17 mouse cellular contexts compared by ENCODE assay signal in genomic region chr13:60076147-60076800, GRCm38 (mm10).
A peak's percentile ranks its signal among the peaks of the same experiment; 100 is the strongest.
DNase-seq lines count a peak whose midpoint lies in the region; ATAC-seq and TF ChIP-seq lines count a peak whose summit lies in the region.
"Had no signal": no experiment of that assay in that cellular context is flagged by ENCODE, and none has a peak within 500 bp of the region (broad histone marks: within the 10 kb centered on the region; RNA-seq: fewer than 3 reads in every experiment).

No protein-coding gene starts in this region.

- peak overlapping the region; percentile 61 for H3K27ac ChIP-seq in midbrain, embryonic 10.5 days (replicated peaks)
- H3K27ac ChIP-seq in midbrain, embryonic 14.5 days (replicated peaks; ENCODE audit: low read depth, low read length), result no peak overlapping the region
- peak overlapping the region; percentile 53; the same call in 1 of the 2 replicates for H3K27ac ChIP-seq in heart, postnatal 0 days (ENCODE audit: low read depth)
- peak overlapping the region; percentile 65 for H3K27ac ChIP-seq in limb, embryonic 15.5 days
- H3K27ac ChIP-seq: heart, adult 2 months; liver, embryonic 13.5 days had no signal

- ATAC-seq in midbrain, embryonic 14.5 days (ENCODE audit: low FRiP score, low TSS enrichment), result no peak
- ATAC-seq in heart, postnatal 0 days (ENCODE audit: insufficient read depth, low read depth), result peak; percentile 37
- no peak for ATAC-seq in limb, embryonic 15.5 days (ENCODE audit: insufficient number of reproducible peaks, low FRiP score, low TSS enrichment, low read depth)
- no peak for ATAC-seq in granulocyte monocyte progenitor cell, adult 5-6 weeks (replicated peaks; ENCODE audit: poor library complexity, severe bottlenecking)
- ATAC-seq: activated CD4-positive, CD25-positive, alpha-beta regulatory T cell, adult 4 months; intestine, embryonic 16.5 days had no signal

- H3K9ac ChIP-seq in midbrain, embryonic 14.5 days (replicated peaks; ENCODE audit: low read length), result no peak overlapping the region
- no peak overlapping the region for H3K9ac ChIP-seq in heart, postnatal 0 days (replicated peaks; ENCODE audit: low read depth, low read length)
- H3K9ac ChIP-seq in limb, embryonic 15.5 days, result no peak overlapping the region
- H3K9ac ChIP-seq: liver, embryonic 13.5 days had no signal

- intact Hi-C loops in gastrocnemius, postnatal 14 days (cut with DNase I; ENCODE audit: low total_unique reads), result no loop called here

- H3K4me3 ChIP-seq in midbrain, embryonic 10.5 days, result no peak overlapping the region
- H3K4me3 ChIP-seq in midbrain, embryonic 14.5 days (replicated peaks; ENCODE audit: low read depth, low read length), result no peak overlapping the region
- H3K4me3 ChIP-seq in heart, postnatal 0 days (ENCODE audit: low read depth, low read length), result no peak overlapping the region
- H3K4me3 ChIP-seq in limb, embryonic 15.5 days, result no peak overlapping the region
- H3K4me3 ChIP-seq: heart, adult 2 months; liver, embryonic 13.5 days had no signal

- WGBS in midbrain, embryonic 10.5 days, result 65% methylated on average over 6 of the region's 6 CpGs
- WGBS in midbrain, embryonic 14.5 days, result 69% methylated on average over 6 of the region's 6 CpGs
- 51% methylated on average over 6 of the region's 6 CpGs for WGBS in heart, postnatal 0 days
- WGBS in limb, embryonic 15.5 days, result 54% methylated on average over 6 of the region's 6 CpGs

- H3K4me1 ChIP-seq in midbrain, embryonic 10.5 days, result peaks cover 20% of the 10 kb centered on the region
- H3K4me1 ChIP-seq in midbrain, embryonic 14.5 days (ENCODE audit: control insufficient read depth, insufficient read depth, low read length), result no peaks in the 10 kb centered on the region
- H3K4me1 ChIP-seq in heart, postnatal 0 days (ENCODE audit: control insufficient read depth, insufficient read depth), result peaks cover 5% of the 10 kb centered on the region; the same call in 1 of the 2 replicates
- H3K4me1 ChIP-seq in limb, embryonic 15.5 days, result peaks cover 38% of the 10 kb centered on the region
- H3K4me1 ChIP-seq: liver, embryonic 13.5 days had no signal

- TF ChIP-seq CTCF in heart, postnatal 0 days (IDR thresholded peaks at IDR 0.05; ENCODE audit: low read depth), result no peak

- H3K4me2 ChIP-seq in midbrain, embryonic 14.5 days (ENCODE audit: low read length), result no peak overlapping the region
- no peak overlapping the region for H3K4me2 ChIP-seq in heart, postnatal 0 days (ENCODE audit: low read depth, low read length)
- no peak overlapping the region for H3K4me2 ChIP-seq in limb, embryonic 15.5 days
- H3K4me2 ChIP-seq: liver, embryonic 13.5 days had no signal

- H3K36me3 ChIP-seq in midbrain, embryonic 10.5 days, result no peaks in the 10 kb centered on the region
- H3K36me3 ChIP-seq in midbrain, embryonic 14.5 days (ENCODE audit: control insufficient read depth, insufficient read depth, low read length), result no peaks in the 10 kb centered on the region
- no peaks in the 10 kb centered on the region for H3K36me3 ChIP-seq in heart, postnatal 0 days (replicated peaks; ENCODE audit: control insufficient read depth, insufficient read depth, low read length)
- H3K36me3 ChIP-seq in limb, embryonic 15.5 days, result no peaks in the 10 kb centered on the region
- H3K36me3 ChIP-seq: liver, embryonic 13.5 days had no signal

- peak; percentile 18 for DNase-seq in gastrocnemius, postnatal 14 days
- DNase-seq in gastrocnemius, postnatal 10 days, result no peak
- no peak for DNase-seq in midbrain, embryonic 10.5 days (ENCODE audit: low spot score)
- no peak for DNase-seq in midbrain, embryonic 14.5 days
- no peak for DNase-seq in heart, postnatal 0 days (ENCODE audit: low spot score)
- no peak for DNase-seq in lung, postnatal 36 days
- DNase-seq: cerebellum, adult 11-12 months; kidney, postnatal 4 days; liver, embryonic 13.5 days; lung, postnatal 4 days; right cerebral cortex, postnatal 4 days; thymus, postnatal 4 days had no signal

- TF ChIP-seq EP300 in heart, postnatal 0 days (IDR thresholded peaks at IDR 0.05; ENCODE audit: low read depth), result no peak

- H3K27me3 ChIP-seq in midbrain, embryonic 10.5 days (ENCODE audit: low read depth, poor library complexity, severe bottlenecking), result peaks cover 5% of the 10 kb centered on the region; the same call in 1 of the 2 replicates
- no peaks in the 10 kb centered on the region for H3K27me3 ChIP-seq in midbrain, embryonic 14.5 days (ENCODE audit: control insufficient read depth, insufficient read depth, low read length)
- H3K27me3 ChIP-seq in heart, postnatal 0 days (ENCODE audit: control insufficient read depth, insufficient read depth, low read length), result no peaks in the 10 kb centered on the region
- no peaks in the 10 kb centered on the region for H3K27me3 ChIP-seq in limb, embryonic 15.5 days
- H3K27me3 ChIP-seq: liver, embryonic 13.5 days had no signal

- H3K9me3 ChIP-seq in midbrain, embryonic 10.5 days (replicated peaks), result no peaks in the 10 kb centered on the region
- no peaks in the 10 kb centered on the region for H3K9me3 ChIP-seq in midbrain, embryonic 14.5 days (ENCODE audit: control insufficient read depth, low read length)
- H3K9me3 ChIP-seq in heart, postnatal 0 days (replicated peaks; ENCODE audit: control insufficient read depth, low read length), result no peaks in the 10 kb centered on the region
- no peaks in the 10 kb centered on the region for H3K9me3 ChIP-seq in limb, embryonic 15.5 days
- H3K9me3 ChIP-seq: liver, embryonic 13.5 days had no signal
